Mouse (Mus musculus): ENCODE measurements around the gene Npas2. TPM values are rescaled to one million over a fixed set of nuclear protein-coding genes. Genes with fewer than 3 reads are reported as not detected.

Gene Npas2
- total and polyA plus RNA-seq, 3 experiments: 1.8 to 10.0 (median 3.7) TPM

GRCm38 (mm10) chr1:39280989-39281875, 87.7 kb downstream of the Npas2 start:
- Histone ChIP-seq H3K27ac (peak overlapping the region; percentile 68), H3K4me1 (ENCODE audit: control insufficient read depth, insufficient read depth, low read length) (peaks cover 7% of the 10 kb centered on the region; the same call in 1 of the 2 replicates), H3K36me3 (ENCODE audit: control insufficient read depth, insufficient read depth, low read length) (no peaks in the 10 kb centered on the region), H3K27me3 (ENCODE audit: control insufficient read depth, insufficient read depth, low read length) (no peaks in the 10 kb centered on the region), H3K9ac (ENCODE audit: low read depth, low read length) (no peak overlapping the region), H3K79me2 (replicated peaks; ENCODE audit: control insufficient read depth, insufficient read depth, low read length) (no peaks in the 10 kb centered on the region), H3K4me3 (peak overlapping the region; percentile 22; the same call in 1 of the 2 replicates)
- TF ChIP-seq POLR2A (IDR thresholded peaks at IDR 0.05; ENCODE audit: insufficient read depth, low read depth, low read length): no peak
- no peak for TF ChIP-seq EP300 (IDR thresholded peaks at IDR 0.05; ENCODE audit: insufficient read depth, low read depth, low read length)
- TF ChIP-seq CTCF (IDR thresholded peaks at IDR 0.05): no peak
- intact Hi-C loops (cut with DNase I): loop anchor here (2.0 kb wide), 1 partner anchor 84 kb away; no protein-coding TSS in a partner anchor
- 47% methylated on average over 15 of the region's 15 CpGs for WGBS
- peak; percentile 42 to 49 for DNase-seq

- intact Hi-C loops (cut with DNase I): loop anchor here (2.0 kb wide), 1 partner anchor 85 kb away; no protein-coding TSS in a partner anchor
- 78% methylated on average over 5 of the region's 5 CpGs for WGBS
- DNase-seq: no peak
- H3K79me2 ChIP-seq (replicated peaks; ENCODE audit: control insufficient read depth, insufficient read depth, low read length): no peaks in the 10 kb centered on the region
- no peaks in the 10 kb centered on the region for H3K36me3 ChIP-seq (ENCODE audit: control insufficient read depth, insufficient read depth, low read length)
- no peak overlapping the region for H3K4me3 ChIP-seq
- peaks cover 7% of the 10 kb centered on the region; the same call in 1 of the 2 replicates for H3K4me1 ChIP-seq (ENCODE audit: control insufficient read depth, insufficient read depth, low read length)
- TF ChIP-seq CTCF (IDR thresholded peaks at IDR 0.05): no peak
- TF ChIP-seq EP300 (IDR thresholded peaks at IDR 0.05; ENCODE audit: insufficient read depth, low read depth, low read length): no peak
- H3K9ac ChIP-seq (ENCODE audit: low read depth, low read length): no peak overlapping the region
- H3K27ac ChIP-seq: no peak overlapping the region
- no peaks in the 10 kb centered on the region for H3K27me3 ChIP-seq (ENCODE audit: control insufficient read depth, insufficient read depth, low read length)
Measured at GRCm38 (mm10) chr1:39281888-39282287, 88.4 kb downstream of the Npas2 start.

DNA sequence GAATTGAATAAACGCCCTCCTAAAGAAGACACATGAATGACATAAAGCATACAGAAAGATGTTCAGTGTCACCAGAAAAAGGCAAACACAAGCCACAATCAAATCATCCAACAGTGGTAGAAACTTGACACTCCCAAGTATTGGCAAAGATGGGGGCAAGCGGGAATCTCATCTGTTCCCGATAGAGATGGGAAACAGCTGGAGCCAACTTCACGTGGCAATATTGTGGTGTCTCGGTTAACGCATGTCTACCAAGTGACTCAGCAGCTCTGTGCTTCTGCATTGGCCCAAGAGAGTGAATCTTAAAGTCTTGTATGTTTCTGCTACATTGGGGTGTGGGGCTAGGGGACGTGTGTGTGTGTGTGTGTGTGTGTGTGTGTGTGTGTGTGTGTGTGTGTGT, 89.8 kb downstream of the Npas2 start:
- intact Hi-C loops (cut with DNase I): no loop called here
- no peak for TF ChIP-seq POLR2A (IDR thresholded peaks at IDR 0.05; ENCODE audit: insufficient read depth, low read depth, low read length)
- TF ChIP-seq EP300 (IDR thresholded peaks at IDR 0.05; ENCODE audit: insufficient read depth, low read depth, low read length): no peak
- no peak for TF ChIP-seq CTCF (IDR thresholded peaks at IDR 0.05)
- no peak overlapping the region for H3K27ac ChIP-seq
- WGBS: 59% methylated on average over 7 of the region's 7 CpGs
- peak in 1 of 2 experiments; percentile 13 for DNase-seq
- no peaks in the 10 kb centered on the region for H3K79me2 ChIP-seq (replicated peaks; ENCODE audit: control insufficient read depth, insufficient read depth, low read length)
- peaks cover 7% of the 10 kb centered on the region for H3K4me1 ChIP-seq (ENCODE audit: control insufficient read depth, insufficient read depth, low read length)
- no peak overlapping the region for H3K4me3 ChIP-seq
- H3K9ac ChIP-seq (ENCODE audit: low read depth, low read length): no peak overlapping the region
- no peaks in the 10 kb centered on the region for H3K27me3 ChIP-seq (ENCODE audit: control insufficient read depth, insufficient read depth, low read length)
- no peaks in the 10 kb centered on the region for H3K36me3 ChIP-seq (ENCODE audit: control insufficient read depth, insufficient read depth, low read length)

DNA sequence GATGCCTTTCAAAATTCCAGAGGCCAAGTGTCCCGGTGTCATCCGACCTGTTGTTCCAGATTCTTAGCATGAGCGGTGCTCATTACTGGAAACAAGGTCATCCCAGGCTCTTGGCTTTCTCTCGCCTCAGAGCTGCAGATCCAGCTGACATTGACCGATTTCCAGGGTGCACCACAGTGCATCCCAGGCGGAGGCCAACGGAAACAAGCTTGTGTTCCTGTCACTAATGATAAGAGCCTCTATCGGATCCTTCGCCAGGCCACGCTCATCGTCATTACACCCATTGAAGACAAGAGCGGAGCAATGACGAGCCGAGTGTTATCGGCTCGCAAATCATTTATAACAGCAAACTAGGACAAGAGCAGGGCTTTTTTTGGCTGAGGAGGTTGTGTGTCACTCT, 91.3 kb downstream of the Npas2 start:
- peak; percentile 56 to 80 for DNase-seq
- intact Hi-C loops (cut with DNase I): loop anchor here (5.0 kb wide), 1 partner anchor 57 kb away; no protein-coding TSS in a partner anchor
- TF ChIP-seq POLR2A (IDR thresholded peaks at IDR 0.05; ENCODE audit: insufficient read depth, low read depth, low read length) (no peak), EP300 (IDR thresholded peaks at IDR 0.05; ENCODE audit: insufficient read depth, low read depth, low read length) (peak; percentile 69), CTCF (IDR thresholded peaks at IDR 0.05) (no peak)
- Histone ChIP-seq H3K27me3 (ENCODE audit: control insufficient read depth, insufficient read depth, low read length) (no peaks in the 10 kb centered on the region), H3K27ac (peak overlapping the region; percentile 24), H3K36me3 (ENCODE audit: control insufficient read depth, insufficient read depth, low read length) (no peaks in the 10 kb centered on the region), H3K9ac (ENCODE audit: low read depth, low read length) (no peak overlapping the region), H3K4me1 (ENCODE audit: control insufficient read depth, insufficient read depth, low read length) (peaks cover 9% of the 10 kb centered on the region), H3K4me3 (no peak overlapping the region), H3K79me2 (replicated peaks; ENCODE audit: control insufficient read depth, insufficient read depth, low read length) (no peaks in the 10 kb centered on the region)
- 34% methylated on average over 16 of the region's 16 CpGs for WGBS

DNA sequence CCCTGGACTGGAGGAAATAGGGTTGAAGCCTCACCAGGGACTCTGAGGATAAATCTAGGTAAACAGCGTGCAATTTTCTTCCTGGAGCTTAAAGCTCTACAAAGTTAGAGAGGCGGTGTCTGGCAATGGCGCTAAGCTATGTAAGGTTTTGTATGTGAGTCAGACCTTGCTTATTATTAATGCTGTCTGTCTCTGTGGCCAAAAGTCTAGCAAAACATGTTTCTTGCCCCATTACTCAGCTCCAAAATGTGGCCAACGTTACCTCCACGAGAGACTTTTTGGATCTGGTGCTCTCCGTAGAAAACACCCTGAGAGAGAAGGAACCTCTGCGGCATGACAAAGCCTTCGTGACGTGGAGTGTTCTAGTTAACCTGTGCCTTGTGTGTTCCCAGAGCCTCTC, 93.5 kb downstream of the Npas2 start:
- WGBS: 94% methylated on average over 9 of the region's 9 CpGs
- Histone ChIP-seq H3K79me2 (replicated peaks; ENCODE audit: control insufficient read depth, insufficient read depth, low read length) (no peaks in the 10 kb centered on the region), H3K36me3 (ENCODE audit: control insufficient read depth, insufficient read depth, low read length) (no peaks in the 10 kb centered on the region), H3K27me3 (ENCODE audit: control insufficient read depth, insufficient read depth, low read length) (no peaks in the 10 kb centered on the region), H3K9ac (ENCODE audit: low read depth, low read length) (no peak overlapping the region), H3K4me1 (ENCODE audit: control insufficient read depth, insufficient read depth, low read length) (peaks cover 4% of the 10 kb centered on the region), H3K27ac (no peak overlapping the region), H3K4me3 (no peak overlapping the region)
- intact Hi-C loops (cut with DNase I): loop anchor here (5.0 kb wide), 1 partner anchor 60 kb away; no protein-coding TSS in a partner anchor
- DNase-seq: no peak
- TF ChIP-seq CTCF (IDR thresholded peaks at IDR 0.05): no peak
- TF ChIP-seq POLR2A (IDR thresholded peaks at IDR 0.05; ENCODE audit: insufficient read depth, low read depth, low read length): no peak
- TF ChIP-seq EP300 (IDR thresholded peaks at IDR 0.05; ENCODE audit: insufficient read depth, low read depth, low read length): no peak

GRCm38 (mm10) chr1:39287831-39288230, 94.3 kb downstream of the Npas2 start:
- intact Hi-C loops (cut with DNase I): loop anchor here (5.0 kb wide), 1 partner anchor 61 kb away; no protein-coding TSS in a partner anchor
- Histone ChIP-seq H3K4me3 (no peak overlapping the region), H3K79me2 (replicated peaks; ENCODE audit: control insufficient read depth, insufficient read depth, low read length) (no peaks in the 10 kb centered on the region), H3K9ac (ENCODE audit: low read depth, low read length) (no peak overlapping the region), H3K27ac (no peak overlapping the region), H3K36me3 (ENCODE audit: control insufficient read depth, insufficient read depth, low read length) (no peaks in the 10 kb centered on the region), H3K27me3 (ENCODE audit: control insufficient read depth, insufficient read depth, low read length) (no peaks in the 10 kb centered on the region), H3K4me1 (ENCODE audit: control insufficient read depth, insufficient read depth, low read length) (peaks cover 4% of the 10 kb centered on the region)
- TF ChIP-seq EP300 (IDR thresholded peaks at IDR 0.05; ENCODE audit: insufficient read depth, low read depth, low read length): 0 out of 2 replicates have a peak, but pooled peaks have one; percentile 16
- no peak for TF ChIP-seq POLR2A (IDR thresholded peaks at IDR 0.05; ENCODE audit: insufficient read depth, low read depth, low read length)
- DNase-seq: peak in 1 of 2 experiments; percentile 33
- WGBS: 36% methylated on average over 4 of the region's 4 CpGs

Data from heart, adult 2 months (tissue).